Mouse (Mus musculus) layer of hippocampus, adult 11-12 months (tissue): Measurements from ENCODE around the gene St6gal1.

Source experiments
- DNase-seq: peaks from one replicate; pipeline ENCODE4 v3.0.0; 2022; ENCODE audit warnings: low spot score

St6gal1 gene

GRCm38 (mm10) chr16:23274606-23275310 is 50.2 kb downstream of the St6gal1 start:
- no peak for DNase-seq

- DNase-seq: no peak
These were observed 51.1 kb downstream of the St6gal1 start for GRCm38 (mm10) chr16:23275661-23276060.

GRCm38 (mm10) chr16:23279879-23280741 is 55.6 kb downstream of the St6gal1 start:
- DNase-seq: peak; percentile 44

GRCm38 (mm10) chr16:23280742-23281090 is 56.2 kb downstream of the St6gal1 start:
- no peak for DNase-seq

- DNase-seq: no peak
These were observed 57.7 kb downstream of the St6gal1 start for GRCm38 (mm10) chr16:23282241-23282640.

- no peak for DNase-seq
These were observed 58.4 kb downstream of the St6gal1 start for GRCm38 (mm10) chr16:23282941-23283340.

- DNase-seq: no peak
These were observed 59.1 kb downstream of the St6gal1 start for GRCm38 (mm10) chr16:23283677-23284076.

GRCm38 (mm10) chr16:23284470-23285394 is 60.2 kb downstream of the St6gal1 start:
- DNase-seq: no peak

GRCm38 (mm10) chr16:23286380-23287097 is 62.0 kb downstream of the St6gal1 start:
- DNase-seq: no peak

GRCm38 (mm10) chr16:23287312-23288040 is 62.9 kb downstream of the St6gal1 start:
- no peak for DNase-seq

GRCm38 (mm10) chr16:23288103-23288502 is 63.6 kb downstream of the St6gal1 start:
- DNase-seq: no peak

- no peak for DNase-seq
These were observed 64.9 kb downstream of the St6gal1 start for GRCm38 (mm10) chr16:23289424-23289823.

GRCm38 (mm10) chr16:23290171-23290570 is 65.6 kb downstream of the St6gal1 start:
- no peak for DNase-seq

GRCm38 (mm10) chr16:23291521-23291920 is 67.0 kb downstream of the St6gal1 start:
- DNase-seq: no peak

GRCm38 (mm10) chr16:23294236-23294635 is 69.7 kb downstream of the St6gal1 start:
- no peak for DNase-seq

- no peak for DNase-seq
These were observed 70.2 kb downstream of the St6gal1 start for GRCm38 (mm10) chr16:23294747-23295146.

GRCm38 (mm10) chr16:23295720-23296119 is 71.2 kb downstream of the St6gal1 start:
- DNase-seq: no peak

GRCm38 (mm10) chr16:23296721-23297120 is 72.2 kb downstream of the St6gal1 start:
- DNase-seq: no peak

GRCm38 (mm10) chr16:23298441-23298840 is 73.9 kb downstream of the St6gal1 start:
- DNase-seq: no peak

GRCm38 (mm10) chr16:23298911-23299310 is 74.4 kb downstream of the St6gal1 start:
- DNase-seq: no peak
